Mouse (Mus musculus) E14TG2a.4 (cell line): Measurements from ENCODE around the gene Klhl28.

Source experiments
- CTCF ChIP-seq: conservative IDR thresholded peaks from 2 replicates; pipeline ENCODE4 v1.5.1; 2014; ENCODE audit warnings: low read length
- NANOG ChIP-seq: IDR thresholded peaks from 2 replicates; pipeline ENCODE4 v1.6.1; 2014; ENCODE audit warnings: borderline replicate concordance, low read length, mixed read lengths
- POU5F1 ChIP-seq: IDR thresholded peaks from 2 replicates; pipeline ENCODE4 v1.6.1; 2014; ENCODE audit warnings: low read length, borderline replicate concordance

DNA sequence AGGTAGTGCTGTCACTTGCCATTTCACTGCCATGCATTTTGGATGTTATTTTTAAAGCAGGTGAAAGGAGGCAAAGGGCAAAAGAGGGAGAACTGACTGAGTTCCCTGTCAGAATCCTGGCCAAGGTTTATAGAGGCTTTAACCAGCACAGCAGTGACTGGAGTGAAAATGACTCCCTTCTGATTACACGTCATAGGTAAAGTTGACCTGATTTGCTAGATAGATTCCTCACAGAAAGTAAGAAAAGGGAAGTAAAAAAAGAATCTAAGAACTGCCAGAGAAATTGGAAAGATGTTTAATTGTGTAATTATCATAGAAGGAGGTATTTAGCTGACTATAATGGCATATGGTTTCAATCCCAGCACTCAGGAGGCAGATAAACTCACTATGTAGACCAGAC lies 12.2 kb upstream of the Klhl28 start:
- no peak for TF ChIP-seq CTCF
- no peak for TF ChIP-seq POU5F1
- no peak for TF ChIP-seq NANOG
